10 mouse cellular contexts compared by ENCODE assay signal in genomic region chr13:53248586-53249401, GRCm38 (mm10). TPM values are rescaled to one million over a fixed set of nuclear protein-coding genes. Genes with fewer than 3 reads are reported as not detected.
A peak's percentile ranks its signal among the peaks of the same experiment; 100 is the strongest.
DNase-seq lines count a peak whose midpoint lies in the region; ATAC-seq lines count a peak whose summit lies in the region.
"Had no signal": no experiment of that assay in that cellular context is flagged by ENCODE, and none has a peak within 500 bp of the region (broad histone marks: within the 10 kb centered on the region; RNA-seq: fewer than 3 reads in every experiment).

No protein-coding gene starts in this region.

- H3K36me3 ChIP-seq in heart, embryonic 10.5 days, result no peaks in the 10 kb centered on the region
- no peaks in the 10 kb centered on the region for H3K36me3 ChIP-seq in embryonic facial prominence, embryonic 12.5 days
- no peaks in the 10 kb centered on the region for H3K36me3 ChIP-seq in midbrain, embryonic 14.5 days (ENCODE audit: control insufficient read depth, insufficient read depth, low read length)
- H3K36me3 ChIP-seq: liver, embryonic 15.5 days had no signal

- H3K4me2 ChIP-seq in embryonic facial prominence, embryonic 12.5 days (replicated peaks), result no peak overlapping the region
- H3K4me2 ChIP-seq in midbrain, embryonic 14.5 days (ENCODE audit: low read length), result no peak overlapping the region
- H3K4me2 ChIP-seq: liver, embryonic 15.5 days had no signal

- peak overlapping the region; percentile 74 for H3K27ac ChIP-seq in heart, embryonic 10.5 days
- H3K27ac ChIP-seq in embryonic facial prominence, embryonic 12.5 days, result peak overlapping the region; percentile 46; the same call in 1 of the 2 replicates
- no peak overlapping the region for H3K27ac ChIP-seq in midbrain, embryonic 14.5 days (replicated peaks; ENCODE audit: low read depth, low read length)
- H3K27ac ChIP-seq: liver, embryonic 15.5 days had no signal

- peak overlapping the region; percentile 9; the same call in 1 of the 2 replicates for H3K4me3 ChIP-seq in heart, embryonic 10.5 days
- H3K4me3 ChIP-seq in embryonic facial prominence, embryonic 12.5 days, result no peak overlapping the region
- no peak overlapping the region for H3K4me3 ChIP-seq in midbrain, embryonic 14.5 days (replicated peaks; ENCODE audit: low read depth, low read length)
- H3K4me3 ChIP-seq: liver, embryonic 15.5 days had no signal

- no peaks in the 10 kb centered on the region for H3K9me3 ChIP-seq in heart, embryonic 10.5 days
- H3K9me3 ChIP-seq in embryonic facial prominence, embryonic 12.5 days, result no peaks in the 10 kb centered on the region
- no peaks in the 10 kb centered on the region for H3K9me3 ChIP-seq in midbrain, embryonic 14.5 days (ENCODE audit: control insufficient read depth, low read length)
- H3K9me3 ChIP-seq: liver, embryonic 15.5 days had no signal

- peaks cover 70% of the 10 kb centered on the region for H3K4me1 ChIP-seq in heart, embryonic 10.5 days
- H3K4me1 ChIP-seq in embryonic facial prominence, embryonic 12.5 days, result peaks cover 40% of the 10 kb centered on the region
- H3K4me1 ChIP-seq in midbrain, embryonic 14.5 days (ENCODE audit: control insufficient read depth, insufficient read depth, low read length), result no peaks in the 10 kb centered on the region
- H3K4me1 ChIP-seq: liver, embryonic 15.5 days had no signal

- no peaks in the 10 kb centered on the region for H3K27me3 ChIP-seq in heart, embryonic 10.5 days (ENCODE audit: insufficient read depth, poor library complexity, severe bottlenecking)
- H3K27me3 ChIP-seq in embryonic facial prominence, embryonic 12.5 days, result no peaks in the 10 kb centered on the region
- no peaks in the 10 kb centered on the region for H3K27me3 ChIP-seq in midbrain, embryonic 14.5 days (ENCODE audit: control insufficient read depth, insufficient read depth, low read length)
- H3K27me3 ChIP-seq: liver, embryonic 15.5 days had no signal

- WGBS in heart, embryonic 10.5 days, result 58% methylated on average over 24 of the region's 24 CpGs
- WGBS in embryonic facial prominence, embryonic 12.5 days, result 69% methylated on average over 24 of the region's 24 CpGs
- WGBS in midbrain, embryonic 14.5 days, result 80% methylated on average over 24 of the region's 24 CpGs

- intact Hi-C loops in heart, postnatal 10 days (cut with DNase I), result no loop called here

- no peak overlapping the region for H3K9ac ChIP-seq in embryonic facial prominence, embryonic 12.5 days
- no peak overlapping the region for H3K9ac ChIP-seq in midbrain, embryonic 14.5 days (replicated peaks; ENCODE audit: low read length)
- H3K9ac ChIP-seq: liver, embryonic 15.5 days had no signal

- peak; percentile 47; the same call in 1 of the 2 replicates for ATAC-seq in embryonic facial prominence, embryonic 12.5 days (ENCODE audit: insufficient number of reproducible peaks, insufficient read depth, low FRiP score, low TSS enrichment)
- no peak for ATAC-seq in midbrain, embryonic 14.5 days (ENCODE audit: low FRiP score, low TSS enrichment)

- no peak for DNase-seq in heart, embryonic 10.5 days (ENCODE audit: low spot score)
- no peak for DNase-seq in heart, postnatal 10 days
- peak; percentile 9 for DNase-seq in layer of hippocampus, adult 11-12 months (ENCODE audit: low spot score)
- no peak for DNase-seq in layer of hippocampus, postnatal 10 days (ENCODE audit: low spot score in 2 of 2)
- peak; percentile 15 for DNase-seq in lung, postnatal 36 days
- no peak for DNase-seq in midbrain, embryonic 14.5 days
- DNase-seq in spleen, postnatal 10 days (ENCODE audit: low spot score in 2 of 2), result no peak
- DNase-seq: retina, postnatal 1 day had no signal

RNA-seq across cellular contexts. Expression of gene Ror2, which starts 37.1 kb away (rescaled TPM):
- 25.8 and 27.8 TPM in 2 replicates for polyA plus RNA-seq in heart, embryonic 10.5 days (2016; fragmentation: Nextera tagmentation; extraction: Ambion mirVana)
- 1 to 10 TPM; 5.3 to 5.8 TPM for total RNA-seq in heart, postnatal 10 days (2021)
- total RNA-seq in layer of hippocampus, postnatal 10 days (2021), result 1 to 10 TPM; 2.2 to 2.3 TPM
- 42.0 and 42.1 TPM in 2 replicates for polyA plus RNA-seq in embryonic facial prominence, embryonic 12.5 days (2016; fragmentation: Nextera tagmentation; extraction: Ambion mirVana)
- polyA plus RNA-seq in midbrain, embryonic 14.5 days (2014; fragmentation: Nextera tagmentation; extraction: Ambion mirVana), result 0.82 and 3.2 TPM in 2 replicates

Comparison
In these comparisons a context has a peak if more than half of its experiments do, and no peak if none do; other contexts are left out.
1. DNase-seq: peak in layer of hippocampus, adult 11-12 months (single experiment) and lung, postnatal 36 days (single experiment); none in heart, embryonic 10.5 days (single experiment), heart, postnatal 10 days (0 of 2), layer of hippocampus, postnatal 10 days (0 of 2), midbrain, embryonic 14.5 days (single experiment) and spleen, postnatal 10 days (0 of 2).